In the genomic region with DNA sequence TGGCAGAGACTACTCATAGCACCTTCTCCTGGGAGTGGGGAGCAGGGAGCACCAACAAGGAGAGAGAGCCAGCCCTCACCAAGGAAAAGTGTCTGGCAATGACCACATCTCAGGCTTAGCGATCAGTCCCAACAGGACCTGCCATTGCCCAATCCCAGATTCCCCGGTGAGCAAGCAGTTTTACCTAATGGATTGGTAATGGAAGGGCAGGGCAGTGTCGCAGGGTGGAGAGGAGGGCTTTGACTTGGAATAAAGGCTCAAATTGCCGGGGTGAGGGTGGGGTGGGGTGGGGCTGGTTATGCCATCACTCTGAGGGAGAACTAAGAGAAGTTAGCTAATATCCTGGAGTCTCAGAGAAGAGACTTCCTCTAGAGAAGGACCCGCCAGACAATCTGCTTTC, we compare ENCODE assay signal across 12 mouse cellular contexts. TPM values are rescaled to one million over a fixed set of nuclear protein-coding genes. Genes with fewer than 3 reads are reported as not detected.
DNase-seq lines count a peak whose midpoint lies in the region; ATAC-seq and TF ChIP-seq lines count a peak whose summit lies in the region.
"Had no signal": no experiment of that assay in that cellular context is flagged by ENCODE, and none has a peak within 500 bp of the region (broad histone marks: within the 10 kb centered on the region; RNA-seq: fewer than 3 reads in every experiment).

No protein-coding gene starts in this region.

- H3K4me2 ChIP-seq in limb, embryonic 15.5 days: no peak overlapping the region
- H3K4me2 ChIP-seq in stomach, postnatal 0 days (replicated peaks; ENCODE audit: low read depth): no peak overlapping the region

- 65% methylated on average over 5 of the region's 5 CpGs for WGBS in limb, embryonic 15.5 days
- 81% methylated on average over 5 of the region's 5 CpGs for WGBS in limb, embryonic 10.5 days
- 60% methylated on average over 5 of the region's 5 CpGs for WGBS in stomach, postnatal 0 days

- DNase-seq in limb, embryonic 10.5 days (ENCODE audit: low spot score): no peak
- DNase-seq in ES-E14 (ENCODE audit: low read depth, low spot score): peak; percentile 54
- peak; percentile 63 for DNase-seq in fat pad, adult 2 months (ENCODE audit: extremely low read depth, low read depth, low spot score)
- DNase-seq in stomach, postnatal 0 days (ENCODE audit: low spot score): no peak
- no peak for DNase-seq in Muller cell, postnatal 12 days (ENCODE audit: inconsistent ontology term)
- DNase-seq in embryo, embryonic 9.5 days (ENCODE audit: extremely low spot score): no peak
- DNase-seq: cerebellum, postnatal 10 days; lung, adult 2 months; thymus, adult 18-20 months had no signal

- peak overlapping the region; percentile 43; the same call in 1 of the 2 replicates for H3K27ac ChIP-seq in limb, embryonic 15.5 days
- no peak overlapping the region for H3K27ac ChIP-seq in limb, embryonic 10.5 days
- H3K27ac ChIP-seq in ES-E14 (ENCODE audit: insufficient read depth, low read depth, low read length, poor library complexity, severe bottlenecking): peak overlapping the region; percentile 89
- no peak overlapping the region for H3K27ac ChIP-seq in stomach, postnatal 0 days (replicated peaks)
- H3K27ac ChIP-seq: macrophage had no signal

- no peak overlapping the region for H3K9ac ChIP-seq in limb, embryonic 15.5 days
- H3K9ac ChIP-seq in ES-E14 (ENCODE audit: insufficient read depth, low read depth, low read length, poor library complexity, severe bottlenecking): peak overlapping the region; percentile 50; the same call in 1 of the 2 replicates
- no peak overlapping the region for H3K9ac ChIP-seq in stomach, postnatal 0 days (ENCODE audit: low read length)

- TF ChIP-seq EP300 in stomach, postnatal 0 days (optimal IDR thresholded peaks at IDR 0.05): no peak

- no peaks in the 10 kb centered on the region for H3K9me3 ChIP-seq in limb, embryonic 15.5 days
- no peaks in the 10 kb centered on the region for H3K9me3 ChIP-seq in limb, embryonic 10.5 days (replicated peaks)
- H3K9me3 ChIP-seq in ES-E14 (ENCODE audit: control insufficient read depth, insufficient read depth, low read depth, low read length): no peaks in the 10 kb centered on the region
- no peaks in the 10 kb centered on the region for H3K9me3 ChIP-seq in stomach, postnatal 0 days (ENCODE audit: control insufficient read depth, low read length)

- ATAC-seq in limb, embryonic 15.5 days (ENCODE audit: insufficient number of reproducible peaks, low FRiP score, low TSS enrichment, low read depth): no peak
- ATAC-seq in stomach, postnatal 0 days (ENCODE audit: low FRiP score, low TSS enrichment): peak; percentile 67
- ATAC-seq: intestine, embryonic 16.5 days had no signal

- in situ Hi-C loops in ES-E14 (cut with MboI; ENCODE audit: low sequenced_read_pairs in 2 of 2, unreplicated experiment in 2 of 2): no loop called here

- TF ChIP-seq CTCF in stomach, postnatal 0 days (IDR thresholded peaks at IDR 0.05; ENCODE audit: low read depth): no peak

- H3K36me3 ChIP-seq in limb, embryonic 15.5 days: peaks cover 24% of the 10 kb centered on the region
- H3K36me3 ChIP-seq in limb, embryonic 10.5 days: peaks cover 37% of the 10 kb centered on the region
- peaks cover 5% of the 10 kb centered on the region for H3K36me3 ChIP-seq in ES-E14 (ENCODE audit: control insufficient read depth, insufficient read depth, low read length, poor library complexity, severe bottlenecking)
- H3K36me3 ChIP-seq in stomach, postnatal 0 days (ENCODE audit: control insufficient read depth, insufficient read depth, low read length): peaks cover 3% of the 10 kb centered on the region; the same call in 1 of the 2 replicates

- H3K4me1 ChIP-seq in limb, embryonic 15.5 days: peaks cover 8% of the 10 kb centered on the region; the same call in 1 of the 2 replicates
- H3K4me1 ChIP-seq in limb, embryonic 10.5 days: peaks cover 6% of the 10 kb centered on the region; the same call in 1 of the 2 replicates
- peaks cover 0 to 8% of the 10 kb centered on the region in 2 experiments; a peak in 3 of 4 replicates for H3K4me1 ChIP-seq in ES-E14 (ENCODE audit: control insufficient read depth in 2 of 2, insufficient read depth in 2 of 2, low read length in 2 of 2, poor library complexity in 1 of 2)
- H3K4me1 ChIP-seq in stomach, postnatal 0 days (replicated peaks; ENCODE audit: control insufficient read depth, insufficient read depth): no peaks in the 10 kb centered on the region

- no peaks in the 10 kb centered on the region for H3K27me3 ChIP-seq in limb, embryonic 15.5 days
- no peaks in the 10 kb centered on the region for H3K27me3 ChIP-seq in limb, embryonic 10.5 days (ENCODE audit: low read depth, poor library complexity, severe bottlenecking)
- no peaks in the 10 kb centered on the region for H3K27me3 ChIP-seq in stomach, postnatal 0 days (ENCODE audit: control insufficient read depth, insufficient read depth, low read length)

- H3K4me3 ChIP-seq in limb, embryonic 15.5 days: no peak overlapping the region
- no peak overlapping the region for H3K4me3 ChIP-seq in limb, embryonic 10.5 days
- H3K4me3 ChIP-seq in ES-E14 (ENCODE audit: insufficient read depth in 1 of 2, low read depth in 1 of 2, low read length in 2 of 2, poor library complexity in 1 of 2, severe bottlenecking in 1 of 2): peak overlapping the region; percentile 45 to 49; a peak in 3 of 4 replicates
- no peak overlapping the region for H3K4me3 ChIP-seq in stomach, postnatal 0 days (ENCODE audit: low read depth, low read length)

TF ChIP-seq in ES-E14, 5 proteins besides CTCF, POLR2A, EP300 and RAD21:
- no peak for TF ChIP-seq CHD2 (IDR thresholded peaks at IDR 0.05; ENCODE audit: low read depth, low read length)
- no peak for TF ChIP-seq ZC3H11A (IDR thresholded peaks at IDR 0.05; ENCODE audit: borderline replicate concordance, low read depth, low read length)
- TF ChIP-seq ZNF384 (IDR thresholded peaks at IDR 0.05; ENCODE audit: low read depth, low read length): no peak
- no peak for TF ChIP-seq HCFC1 (IDR thresholded peaks at IDR 0.05; ENCODE audit: borderline replicate concordance, insufficient read depth, low read length)
- TF ChIP-seq MAFK (IDR thresholded peaks at IDR 0.05; ENCODE audit: insufficient read depth, low read depth, low read length): no peak

RNA-seq across cellular contexts. Expression of gene Degs1, which starts 11.0 kb away (rescaled TPM):
- polyA plus RNA-seq in limb, embryonic 15.5 days (2015; fragmentation: Nextera tagmentation; extraction: Ambion mirVana): 210 and 211 TPM in 2 replicates
- polyA plus RNA-seq in limb, embryonic 10.5 days (2016; fragmentation: Nextera tagmentation; extraction: Ambion mirVana): 65.1 and 65.5 TPM in 2 replicates
- 126 and 154 TPM in 2 replicates for total RNA-seq in ES-E14 (2012; rRNA removed)
- polyA plus RNA-seq in stomach, postnatal 0 days (2015; fragmentation: Nextera tagmentation; extraction: Ambion mirVana): 214 and 223 TPM in 2 replicates

Comparison
In these comparisons a context has a peak if more than half of its experiments do, and no peak if none do; other contexts are left out.
1. H3K27ac ChIP-seq: peak in limb, embryonic 15.5 days (single experiment) and ES-E14 (single experiment); none in limb, embryonic 10.5 days (single experiment) and stomach, postnatal 0 days (single experiment).
2. H3K4me3 ChIP-seq: peak in ES-E14 (2 of 2); none in limb, embryonic 15.5 days (single experiment), limb, embryonic 10.5 days (single experiment) and stomach, postnatal 0 days (single experiment).
3. DNase-seq: peak in ES-E14 (single experiment) and fat pad, adult 2 months (single experiment); none in limb, embryonic 10.5 days (single experiment), stomach, postnatal 0 days (single experiment), Muller cell, postnatal 12 days (single experiment) and embryo, embryonic 9.5 days (single experiment).